Mouse (Mus musculus) stomach, embryonic 14.5 days (tissue): Measurements from ENCODE around the gene Slc15a4. TPM values are rescaled to one million over a fixed set of nuclear protein-coding genes. Genes with fewer than 3 reads are reported as not detected.

Source experiments
- ATAC-seq: fragments of 200-750 bp; cut with Nextera tagmentation; 2 replicates; pipeline ENCODE4 v1.8.0; 2017; ENCODE audit warnings: low read depth, moderate TSS enrichment; ENCODE audit not compliant: insufficient number of reproducible peaks, insufficient read depth, low FRiP score
- H3K27ac ChIP-seq: fragments of 300-500 bp; sonication (generic); 2 replicates; pipeline ENCODE4 v1.5.1; 2014; ENCODE audit warnings: mild to moderate bottlenecking, low read length, moderate library complexity, mixed read lengths
- H3K27me3 ChIP-seq: fragments of 300-500 bp; sonication (generic); 2 replicates; pipeline ENCODE4 v1.6.1; 2014; ENCODE audit warnings: low read length, control low read depth, mixed read lengths; ENCODE audit not compliant: control insufficient read depth, insufficient read depth
- H3K36me3 ChIP-seq: fragments of 300-500 bp; sonication (generic); 2 replicates; pipeline ENCODE4 v1.6.1; 2014; ENCODE audit warnings: mild to moderate bottlenecking, control low read depth, low read length, moderate library complexity, mixed read lengths; ENCODE audit not compliant: control insufficient read depth, insufficient read depth
- H3K4me1 ChIP-seq: fragments of 300-500 bp; sonication (generic); 2 replicates; pipeline ENCODE4 v1.6.1; 2014; ENCODE audit warnings: low read length, control low read depth, mixed read lengths; ENCODE audit not compliant: control insufficient read depth, insufficient read depth
- H3K4me2 ChIP-seq: fragments of 300-500 bp; sonication (generic); replicated peaks from 2 replicates; pipeline ENCODE4 v1.6.1; 2014; ENCODE audit warnings: low read depth, low read length, control low read depth
- H3K4me3 ChIP-seq: fragments of 300-500 bp; sonication (generic); 2 replicates; pipeline ENCODE4 v1.5.1; 2014; ENCODE audit warnings: low read depth, low read length, control low read depth
- H3K9ac ChIP-seq: fragments of 300-500 bp; sonication (generic); replicated peaks from 2 replicates; pipeline ENCODE4 v1.6.1; 2014; ENCODE audit warnings: low read depth, mild to moderate bottlenecking, control low read depth, low read length, moderate library complexity, mixed read lengths
- H3K9me3 ChIP-seq: fragments of 300-500 bp; sonication (generic); 2 replicates; pipeline ENCODE4 v1.6.1; 2016; ENCODE audit warnings: low read depth, low read length, control low read depth; ENCODE audit not compliant: control insufficient read depth
- WGBS: fragments of 180-500 bp; shearing (Covaris S2); extraction: QIAGEN DNeasy Blood & Tissue Kit; methylation state at CpG from one replicate; pipeline ENCODE4 v1.1.7; 2014; 5-methylcytosine and 5-hydroxymethylcytosine counted together
- polyA plus RNA-seq: library from polyadenylated mRNA; unstranded; fragments of >200 nt; fragmentation: Nextera tagmentation; extraction: Ambion mirVana; gene quantifications from 2 replicates; pipeline ENCODE4 v1.2.1, GENCODE M21; 2014

Slc15a4 gene
- polyA plus RNA-seq, 1 experiment from 2014 or later = 17.9 TPM

DNA sequence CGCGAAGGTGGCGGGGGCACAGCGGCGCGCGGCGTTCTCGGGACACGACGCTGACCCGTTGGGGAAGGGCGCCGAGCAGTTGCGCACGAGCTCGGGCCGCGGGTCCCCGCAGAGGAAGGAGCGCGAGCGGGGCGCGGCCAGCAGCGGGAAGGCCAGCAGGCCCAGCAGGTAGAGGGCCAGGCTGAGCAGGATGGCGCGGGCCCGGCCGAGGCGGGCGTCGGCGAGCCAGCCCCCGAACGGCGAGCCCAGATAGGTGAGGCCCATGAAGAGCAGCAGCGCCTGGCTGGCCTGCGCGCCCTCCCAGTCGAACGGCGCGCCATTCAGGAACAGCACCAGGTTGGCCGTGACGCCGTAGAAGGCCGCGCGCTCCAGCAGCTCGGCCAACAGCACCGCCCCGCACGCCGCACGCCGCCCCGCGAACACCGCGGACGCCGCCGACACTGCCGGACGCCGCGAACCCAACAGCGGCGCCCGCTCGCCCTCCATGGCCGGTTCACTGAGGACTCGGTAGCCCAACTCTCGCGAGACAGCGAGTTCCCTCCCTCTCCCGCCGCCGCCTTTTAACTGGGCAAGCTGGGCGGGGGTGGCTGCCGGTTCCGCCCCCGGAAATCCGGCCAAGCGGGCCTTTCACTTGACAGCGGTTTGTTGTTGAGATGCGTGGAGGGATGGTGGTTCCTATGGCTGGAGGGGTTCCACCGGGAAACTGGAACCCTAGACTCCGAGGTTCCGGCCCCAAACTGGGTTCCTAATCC lies 15.6 kb downstream of the Slc15a4 start:
- Histone ChIP-seq H3K4me3 (peak overlapping the region; percentile 97), H3K9me3 (no peaks in the 10 kb centered on the region), H3K27me3 (no peaks in the 10 kb centered on the region), H3K4me2 (peak overlapping the region; percentile 94), H3K9ac (peak overlapping the region; percentile 97), H3K27ac (peak overlapping the region; percentile 80), H3K4me1 (peaks cover 15% of the 10 kb centered on the region; the same call in 1 of the 2 replicates), H3K36me3 (no peaks in the 10 kb centered on the region)
- ATAC-seq = peak; percentile 95
- under 1% methylated on average over 57 of the region's 91 CpGs for WGBS

DNA sequence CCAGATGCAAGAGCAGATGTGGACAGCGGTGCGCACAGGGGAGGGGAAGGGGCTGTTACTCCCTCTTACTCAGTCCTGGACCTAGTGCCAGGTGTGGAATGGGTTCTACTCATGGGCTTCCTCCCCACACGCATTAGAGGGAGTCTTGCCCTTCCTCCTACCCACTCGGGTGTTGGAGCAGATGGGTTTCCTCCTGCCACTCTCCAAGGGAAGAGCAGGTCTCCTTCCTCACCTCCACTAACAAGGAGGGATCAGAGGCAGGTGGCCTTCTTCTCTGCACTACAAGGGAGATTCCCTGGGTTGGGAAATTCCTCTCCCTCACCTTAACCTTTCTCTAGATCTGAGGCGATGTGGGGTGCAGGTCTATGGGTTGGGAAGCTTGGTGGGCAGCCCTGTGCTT lies 16.5 kb downstream of the Slc15a4 start:
- H3K4me1 ChIP-seq = peaks cover 15% of the 10 kb centered on the region; the same call in 1 of the 2 replicates
- no peak overlapping the region for H3K27ac ChIP-seq
- H3K27me3 ChIP-seq = no peaks in the 10 kb centered on the region
- no peaks in the 10 kb centered on the region for H3K36me3 ChIP-seq
- WGBS = 17% methylated on average over 5 of the region's 5 CpGs
- H3K4me3 ChIP-seq = peak overlapping the region; percentile 97
- H3K9me3 ChIP-seq = no peaks in the 10 kb centered on the region
- peak overlapping the region; percentile 97 for H3K9ac ChIP-seq
- ATAC-seq = no peak
- peak overlapping the region; percentile 94 for H3K4me2 ChIP-seq

DNA sequence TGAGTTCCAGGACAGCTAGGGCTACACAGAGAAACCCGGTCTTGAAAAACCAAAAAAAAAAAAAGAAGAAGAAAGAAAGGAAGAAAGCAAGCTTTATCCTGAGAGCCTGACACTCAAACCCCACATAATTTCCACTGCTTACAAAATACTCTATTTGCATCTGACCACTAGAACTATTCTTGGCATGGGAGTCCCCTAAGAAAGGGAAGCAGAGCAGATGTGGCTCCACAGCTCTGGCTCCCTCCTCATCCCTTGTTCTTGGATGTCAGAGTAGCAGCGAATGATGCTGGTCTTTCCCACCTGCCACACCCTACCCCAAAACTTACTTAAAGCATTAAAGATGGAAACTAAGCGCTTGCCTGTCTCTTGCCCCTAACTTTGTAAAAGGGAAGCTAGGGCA lies 17.2 kb downstream of the Slc15a4 start:
- Histone ChIP-seq H3K36me3 (no peaks in the 10 kb centered on the region), H3K27me3 (no peaks in the 10 kb centered on the region), H3K4me2 (peak overlapping the region; percentile 94), H3K4me3 (peak overlapping the region; percentile 97), H3K9me3 (no peaks in the 10 kb centered on the region), H3K9ac (no peak overlapping the region), H3K27ac (no peak overlapping the region), H3K4me1 (peaks cover 20% of the 10 kb centered on the region; the same call in 1 of the 2 replicates)
- WGBS = 72% methylated on average over 3 of the region's 3 CpGs
- no peak for ATAC-seq

DNA sequence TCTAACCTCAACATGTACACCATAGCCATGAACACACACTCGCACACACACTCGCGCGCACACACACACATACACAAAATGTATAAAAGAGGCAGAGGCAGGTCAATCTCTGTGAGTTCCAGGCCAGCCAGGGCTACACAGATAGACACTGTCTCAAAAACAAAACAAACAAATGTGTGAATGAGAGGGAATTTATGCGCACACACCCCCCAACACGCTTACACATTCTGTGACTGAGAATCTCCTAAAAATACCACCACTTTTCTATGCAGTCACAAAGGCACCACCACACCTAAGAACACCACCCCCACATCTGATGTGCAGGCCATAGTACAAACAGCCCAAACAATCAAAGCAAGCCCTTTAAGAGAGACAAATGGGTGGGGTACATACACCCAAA lies 20.3 kb downstream of the Slc15a4 start:
- H3K27me3 ChIP-seq = no peaks in the 10 kb centered on the region
- no peaks in the 10 kb centered on the region for H3K9me3 ChIP-seq
- H3K4me1 ChIP-seq = peaks cover 20% of the 10 kb centered on the region; the same call in 1 of the 2 replicates
- no peak for ATAC-seq
- H3K4me2 ChIP-seq = no peak overlapping the region
- peaks cover 9% of the 10 kb centered on the region; the same call in 1 of the 2 replicates for H3K36me3 ChIP-seq
- no peak overlapping the region for H3K4me3 ChIP-seq
- no peak overlapping the region for H3K27ac ChIP-seq
- WGBS = 94% methylated on average over 6 of the region's 6 CpGs
- H3K9ac ChIP-seq = no peak overlapping the region

DNA sequence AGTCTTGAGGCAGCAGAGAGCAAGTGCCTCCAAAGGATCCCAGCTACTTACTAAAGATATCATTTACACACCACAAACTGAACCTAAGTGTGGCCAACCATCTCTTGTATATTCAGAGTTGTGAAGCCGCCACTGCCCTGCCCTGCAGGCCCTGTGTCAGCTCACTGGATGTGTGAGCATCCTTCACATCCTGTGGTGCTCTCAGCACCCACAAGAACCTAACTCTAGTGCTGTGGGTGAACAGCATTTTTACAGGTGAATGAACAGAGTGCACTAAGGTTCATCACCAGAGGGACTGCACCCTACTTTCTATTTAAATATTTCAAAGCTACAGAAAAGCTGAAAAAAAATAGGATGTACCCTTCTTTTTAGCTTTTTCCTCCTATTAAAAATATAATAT lies 20.8 kb downstream of the Slc15a4 start:
- peaks cover 14% of the 10 kb centered on the region; the same call in 1 of the 2 replicates for H3K36me3 ChIP-seq
- H3K9ac ChIP-seq = no peak overlapping the region
- 90% methylated on average over 1 of the region's 1 CpGs for WGBS
- peaks cover 20% of the 10 kb centered on the region; the same call in 1 of the 2 replicates for H3K4me1 ChIP-seq
- H3K4me3 ChIP-seq = no peak overlapping the region
- no peaks in the 10 kb centered on the region for H3K9me3 ChIP-seq
- H3K27ac ChIP-seq = no peak overlapping the region
- H3K4me2 ChIP-seq = no peak overlapping the region
- H3K27me3 ChIP-seq = no peaks in the 10 kb centered on the region
- no peak for ATAC-seq

DNA sequence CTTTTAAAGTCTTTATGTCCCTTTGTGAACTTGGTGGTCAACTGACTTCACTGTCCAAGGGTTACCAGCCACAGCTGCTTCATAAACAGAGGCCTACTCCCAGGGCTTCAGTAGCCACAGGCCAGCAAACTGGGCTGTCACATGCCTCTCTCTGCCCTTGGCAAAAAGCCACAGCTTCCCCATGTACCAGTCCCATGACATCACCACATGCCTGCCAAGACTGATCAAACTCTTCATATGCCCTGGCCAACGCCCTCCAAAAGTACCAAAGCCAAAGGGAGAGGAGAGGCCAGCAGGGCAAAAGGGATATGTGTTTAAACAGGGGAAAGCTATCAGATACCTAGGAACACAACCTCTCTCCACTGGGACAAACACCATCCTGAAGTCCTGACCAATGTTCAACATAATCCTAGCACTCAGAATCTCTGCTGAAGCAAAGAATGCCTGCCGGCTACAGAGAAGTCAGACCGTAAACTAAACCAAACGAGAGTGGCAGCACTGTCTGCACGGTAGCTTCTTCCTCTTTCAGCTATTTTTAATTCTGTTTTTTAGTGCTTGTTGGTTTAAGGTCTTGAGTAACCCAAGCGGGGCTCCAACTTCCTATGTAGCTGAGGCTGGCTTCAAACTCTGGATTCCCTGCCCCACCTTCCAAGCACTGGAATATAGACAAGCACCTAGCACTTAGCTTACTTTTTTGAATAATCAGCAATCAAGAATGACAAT lies 21.7 kb downstream of the Slc15a4 start:
- Histone ChIP-seq H3K36me3 (peaks cover 19% of the 10 kb centered on the region), H3K27me3 (no peaks in the 10 kb centered on the region), H3K9me3 (no peaks in the 10 kb centered on the region), H3K4me1 (peaks cover 18% of the 10 kb centered on the region; the same call in 1 of the 2 replicates), H3K4me2 (no peak overlapping the region), H3K9ac (no peak overlapping the region), H3K27ac (no peak overlapping the region), H3K4me3 (no peak overlapping the region)
- no peak for ATAC-seq
- WGBS = 81% methylated on average over 6 of the region's 6 CpGs

DNA sequence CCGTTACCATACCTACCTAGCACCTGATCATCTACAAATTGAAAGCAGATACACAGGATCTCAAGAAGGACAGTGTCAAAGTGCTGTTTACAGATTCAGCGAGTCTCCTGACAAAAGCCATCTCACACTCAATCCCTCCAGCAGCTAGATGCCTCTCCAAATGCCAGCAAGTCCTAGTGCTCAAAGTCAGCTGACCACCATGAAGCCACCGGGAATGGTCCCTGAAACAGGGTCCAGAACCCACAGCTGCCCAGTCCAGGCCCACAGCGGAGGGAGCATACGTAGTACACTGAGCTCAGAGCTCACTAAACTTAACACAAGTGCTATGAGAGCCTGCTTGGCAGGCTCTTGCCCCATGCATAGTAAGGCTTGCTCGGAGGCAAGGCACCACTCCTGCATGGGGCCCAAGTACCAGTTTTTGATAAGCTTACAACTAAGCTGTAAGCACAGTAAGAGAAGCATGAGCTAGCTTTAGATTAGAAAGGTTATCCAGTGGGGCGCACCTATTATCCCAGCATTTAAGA lies 23.4 kb downstream of the Slc15a4 start:
- H3K4me2 ChIP-seq = no peak overlapping the region
- WGBS = 77% methylated on average over 7 of the region's 7 CpGs
- H3K9me3 ChIP-seq = no peaks in the 10 kb centered on the region
- H3K27ac ChIP-seq = no peak overlapping the region
- no peak overlapping the region for H3K4me3 ChIP-seq
- H3K4me1 ChIP-seq = 0 out of 2 replicates have a peak, but pooled peaks cover 7% of the 10 kb centered on the region
- no peak for ATAC-seq
- H3K27me3 ChIP-seq = no peaks in the 10 kb centered on the region
- peaks cover 27% of the 10 kb centered on the region for H3K36me3 ChIP-seq
- H3K9ac ChIP-seq = no peak overlapping the region

DNA sequence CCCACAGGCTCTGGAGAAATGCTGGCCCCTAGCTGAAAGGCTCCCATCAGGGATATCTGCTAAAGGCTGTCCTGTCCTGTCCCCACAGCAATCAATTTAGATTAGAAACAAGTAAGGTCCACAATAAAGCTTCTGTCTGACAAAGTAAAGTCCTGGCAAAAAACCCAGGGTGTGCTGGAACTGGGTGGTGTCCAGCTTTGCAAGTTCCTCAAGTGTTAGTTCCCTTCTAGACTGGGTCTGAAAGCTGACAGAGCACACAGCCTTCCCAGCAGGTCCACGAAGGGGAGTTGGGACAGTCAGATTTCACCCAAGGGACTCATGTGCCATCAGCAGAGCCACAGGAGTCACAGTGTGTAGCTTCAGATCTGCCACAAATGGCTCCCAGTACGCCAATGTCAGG lies 25.2 kb downstream of the Slc15a4 start:
- 0 out of 2 replicates have a peak, but pooled peaks cover 5% of the 10 kb centered on the region for H3K4me1 ChIP-seq
- no peak overlapping the region for H3K4me2 ChIP-seq
- H3K27me3 ChIP-seq = no peaks in the 10 kb centered on the region
- H3K9ac ChIP-seq = no peak overlapping the region
- no peak overlapping the region for H3K27ac ChIP-seq
- 95% methylated on average over 2 of the region's 2 CpGs for WGBS
- no peak for ATAC-seq
- peaks cover 44% of the 10 kb centered on the region for H3K36me3 ChIP-seq
- H3K4me3 ChIP-seq = no peak overlapping the region
- no peaks in the 10 kb centered on the region for H3K9me3 ChIP-seq
